Mouse (Mus musculus): ENCODE data around the gene Tomm5. TPM values are rescaled to one million over a fixed set of nuclear protein-coding genes. Genes with fewer than 3 reads are reported as not detected.
"Not testable (repeated sequence)": the region's sequence is repeated elsewhere in the genome, so short reads cannot be mapped to it uniquely, and the experiment has no call there.

The Tomm5 gene
- 100 to 1,000 TPM; 212 to 250 TPM for total RNA-seq (2021)

DNA sequence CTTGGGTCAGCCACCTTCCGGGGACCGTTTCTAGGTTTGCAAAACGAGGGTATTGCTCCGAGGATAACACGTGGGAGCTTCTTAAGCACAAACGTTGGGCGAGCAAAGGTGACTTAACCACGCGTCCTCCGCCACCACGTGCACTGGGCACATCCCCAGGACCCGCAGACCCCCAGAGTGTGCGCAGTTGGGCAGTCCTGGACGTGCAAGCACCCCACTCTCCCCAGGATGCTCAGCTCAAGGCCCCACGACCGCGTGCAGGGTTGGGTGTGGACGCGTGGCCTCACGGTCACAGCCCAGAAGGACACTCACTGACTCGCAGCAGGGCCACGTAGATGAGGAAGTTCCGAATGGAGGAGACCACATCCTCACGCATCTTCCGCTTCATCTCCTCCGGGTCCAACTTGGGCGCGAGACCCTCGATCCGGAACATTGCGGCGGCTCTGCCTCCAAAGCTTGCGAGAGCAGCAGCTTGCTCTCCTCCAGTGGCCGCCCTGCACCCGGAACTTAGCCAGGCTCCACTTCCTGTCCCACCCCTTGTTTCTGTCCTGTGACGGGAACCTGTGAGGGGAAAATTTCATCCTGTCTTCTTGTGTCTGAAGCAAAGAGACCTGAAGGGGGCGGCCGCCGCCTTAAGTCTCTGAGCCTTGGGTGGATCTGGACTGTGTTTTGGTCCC, at the start of gene Tomm5:
Gene Tomm5, minus strand, starts transcription at position 514 of the 677 bp plus-strand sequence.
- peak; percentile 80 for DNase-seq (ENCODE audit: low spot score)
- intact Hi-C loops (cut with DNase I) = loop anchor here (2.0 to 10.0 kb wide), 3 partner anchors 25 to 353 kb away; partner anchors contain the start of gene Zcchc7

DNA sequence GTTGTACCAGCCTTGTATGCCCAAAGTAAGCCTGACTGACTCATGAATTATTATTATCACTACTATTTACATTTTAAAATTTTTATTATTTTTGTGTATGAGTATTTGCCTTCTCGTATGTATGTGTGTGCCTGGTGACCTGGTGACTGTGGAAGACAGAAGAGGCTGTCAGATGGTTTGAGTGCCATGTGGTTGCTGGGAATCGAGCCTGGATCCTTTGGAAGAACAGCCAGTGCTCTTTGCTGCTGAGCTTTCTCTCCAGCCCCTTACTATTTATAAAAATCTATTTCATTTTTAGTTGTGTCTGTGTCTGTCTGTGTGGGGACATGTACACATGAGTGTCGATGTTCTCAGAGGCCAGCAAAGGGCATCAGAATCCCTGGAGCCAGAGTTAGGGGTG, 48.5 kb upstream of the Tomm5 start:
- intact Hi-C loops (cut with DNase I) = no loop called here
- DNase-seq (ENCODE audit: low spot score) = no peak

DNA sequence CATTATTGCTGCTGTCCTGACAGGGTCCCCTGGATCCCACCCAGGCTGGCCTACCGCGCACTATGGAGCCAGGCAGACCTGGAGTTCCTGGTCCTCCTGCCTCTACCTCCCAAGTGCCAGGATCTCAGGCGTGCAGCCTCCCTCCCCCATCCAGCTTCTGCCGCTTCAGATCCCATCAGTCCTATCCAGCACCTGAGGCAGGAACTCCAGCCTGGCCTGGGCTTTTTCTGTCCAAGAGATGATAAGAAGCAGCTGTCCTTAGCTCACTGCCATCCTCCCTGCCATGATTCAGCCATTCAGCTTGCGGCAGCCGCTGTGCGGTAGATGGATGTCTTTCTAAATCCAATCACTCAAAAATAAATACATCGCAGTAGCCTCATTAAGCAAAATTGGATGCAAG, 35.1 kb upstream of the Tomm5 start:
- intact Hi-C loops (cut with DNase I) = no loop called here
- no peak for DNase-seq (ENCODE audit: low spot score)

DNA sequence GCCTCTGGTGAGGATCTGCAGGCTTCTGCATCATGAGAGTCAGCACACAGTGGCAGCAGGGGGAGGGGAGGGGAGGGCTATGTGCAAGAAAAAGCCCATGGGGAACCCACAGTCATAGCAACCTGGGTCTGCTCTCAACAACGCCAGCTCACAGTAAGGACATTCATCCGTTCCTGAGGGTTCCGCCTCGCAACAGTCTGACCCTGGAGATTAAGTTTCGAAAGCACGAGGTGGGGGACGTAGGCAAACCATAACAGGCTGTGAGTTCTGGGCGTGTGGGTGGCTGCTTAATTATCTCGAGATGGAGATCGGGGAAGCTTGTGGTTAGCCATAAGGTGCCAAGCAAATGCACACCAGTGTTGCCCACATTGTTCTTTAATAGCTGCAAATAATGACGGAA, 34.5 kb upstream of the Tomm5 start:
- intact Hi-C loops (cut with DNase I) = no loop called here

DNA sequence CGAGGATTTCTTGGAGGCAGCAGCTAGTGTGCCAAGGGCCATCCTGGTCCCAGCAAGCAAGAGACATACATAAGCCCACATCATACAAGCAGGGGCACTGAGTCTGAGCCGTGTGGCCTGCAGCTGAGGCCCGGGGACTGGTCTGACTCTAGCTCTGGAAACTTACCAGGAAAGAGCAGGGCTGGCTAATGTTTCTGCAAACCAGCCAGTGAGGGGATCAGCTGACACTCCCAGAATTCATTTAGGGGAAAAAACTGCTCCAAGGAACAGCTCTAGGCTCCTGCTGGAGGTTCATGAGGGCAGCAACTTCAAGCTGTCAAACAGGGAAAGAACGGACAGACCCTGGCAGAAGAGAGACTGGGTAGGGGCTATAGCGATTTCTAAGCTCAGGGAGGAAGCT, 33.9 kb upstream of the Tomm5 start:
- intact Hi-C loops (cut with DNase I) = no loop called here
- DNase-seq (ENCODE audit: low spot score) = no peak

More for the DNA sequence above, 34.5 kb upstream of the Tomm5 start:
- DNase-seq (ENCODE audit: low spot score) = no peak

DNA sequence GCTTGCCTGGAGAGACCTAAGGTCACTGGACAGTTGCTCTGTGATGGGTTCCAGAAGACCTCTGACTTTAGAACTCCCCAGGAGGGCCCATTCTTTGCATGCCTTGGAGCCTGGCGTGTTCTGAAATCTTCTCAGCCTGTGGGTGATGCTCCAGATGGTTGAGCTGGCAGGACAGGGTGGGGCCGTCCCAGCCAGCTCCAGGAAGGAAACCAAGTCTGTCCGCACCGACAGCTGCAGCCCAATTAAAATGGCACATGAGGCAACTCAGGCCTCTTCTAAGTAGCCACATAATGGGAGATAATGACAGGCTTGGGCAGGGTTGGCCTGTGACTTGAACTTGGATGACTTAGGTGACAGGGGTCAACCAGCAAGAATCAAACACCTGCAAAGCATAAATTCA, 29.7 kb upstream of the Tomm5 start:
- DNase-seq (ENCODE audit: low spot score) = no peak
- intact Hi-C loops (cut with DNase I) = no loop called here

DNA sequence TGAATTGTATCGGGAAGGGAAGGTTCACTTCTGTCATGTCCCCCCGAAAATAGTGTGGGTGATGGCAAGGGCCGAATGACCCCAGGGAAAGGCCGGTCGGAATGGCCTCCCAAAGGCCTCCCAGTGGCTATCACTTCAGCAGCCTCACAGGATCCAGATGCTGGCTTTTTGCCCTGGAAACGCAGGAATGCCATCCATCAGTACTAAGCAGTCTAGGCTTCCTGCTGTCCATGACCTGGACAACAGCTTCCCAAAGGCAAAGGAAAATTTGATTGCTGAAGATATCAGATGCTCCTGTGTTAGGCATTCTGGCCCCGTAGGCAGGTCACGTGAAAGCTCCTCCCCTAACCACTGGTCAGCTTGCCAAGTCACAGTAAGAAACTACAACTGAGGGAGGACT, 26.6 kb upstream of the Tomm5 start:
- intact Hi-C loops (cut with DNase I) = no loop called here
- DNase-seq (ENCODE audit: low spot score) = no peak

DNA sequence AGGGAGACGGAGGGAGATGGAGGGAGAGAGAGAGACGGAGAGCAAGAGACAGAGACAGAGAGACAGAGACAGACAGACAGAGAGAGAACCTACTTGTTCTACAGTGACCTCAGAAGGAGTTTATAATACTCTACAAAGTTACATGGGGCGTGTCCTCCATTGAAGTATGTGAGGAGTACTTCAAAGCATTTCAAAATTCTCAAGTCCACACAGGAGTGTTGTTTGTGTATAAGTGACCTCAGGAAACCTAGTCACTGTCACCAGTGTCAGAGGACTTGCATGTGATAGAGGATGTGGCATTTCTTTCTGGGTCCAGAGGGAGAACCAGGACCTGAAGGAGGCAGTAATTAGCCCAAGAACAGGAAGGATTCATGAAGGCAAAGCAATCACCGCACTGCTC, 23.1 kb upstream of the Tomm5 start:
- no peak for DNase-seq (ENCODE audit: low spot score)
- intact Hi-C loops (cut with DNase I) = no loop called here

DNA sequence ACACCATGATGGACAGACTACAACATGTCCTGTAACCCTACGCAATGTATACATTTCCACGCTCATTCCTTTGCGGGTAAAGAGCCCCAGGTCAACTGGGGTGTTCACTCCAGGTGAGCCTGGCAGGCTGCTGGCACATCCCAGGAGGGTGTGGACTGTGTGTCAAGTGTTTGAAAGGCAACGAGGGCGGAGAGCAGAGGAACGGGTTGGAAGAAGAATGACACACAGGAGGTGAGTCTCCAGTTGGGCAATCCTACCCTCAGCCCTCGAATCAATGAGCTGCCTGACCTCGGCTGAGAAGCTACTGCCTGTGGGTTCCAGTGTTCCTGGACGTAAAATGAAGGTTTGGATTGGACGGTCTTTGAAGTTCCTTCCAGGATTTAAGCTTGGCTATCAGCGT, 13.4 kb upstream of the Tomm5 start:
- intact Hi-C loops (cut with DNase I) = no loop called here
- no peak for DNase-seq (ENCODE audit: low spot score)

DNA sequence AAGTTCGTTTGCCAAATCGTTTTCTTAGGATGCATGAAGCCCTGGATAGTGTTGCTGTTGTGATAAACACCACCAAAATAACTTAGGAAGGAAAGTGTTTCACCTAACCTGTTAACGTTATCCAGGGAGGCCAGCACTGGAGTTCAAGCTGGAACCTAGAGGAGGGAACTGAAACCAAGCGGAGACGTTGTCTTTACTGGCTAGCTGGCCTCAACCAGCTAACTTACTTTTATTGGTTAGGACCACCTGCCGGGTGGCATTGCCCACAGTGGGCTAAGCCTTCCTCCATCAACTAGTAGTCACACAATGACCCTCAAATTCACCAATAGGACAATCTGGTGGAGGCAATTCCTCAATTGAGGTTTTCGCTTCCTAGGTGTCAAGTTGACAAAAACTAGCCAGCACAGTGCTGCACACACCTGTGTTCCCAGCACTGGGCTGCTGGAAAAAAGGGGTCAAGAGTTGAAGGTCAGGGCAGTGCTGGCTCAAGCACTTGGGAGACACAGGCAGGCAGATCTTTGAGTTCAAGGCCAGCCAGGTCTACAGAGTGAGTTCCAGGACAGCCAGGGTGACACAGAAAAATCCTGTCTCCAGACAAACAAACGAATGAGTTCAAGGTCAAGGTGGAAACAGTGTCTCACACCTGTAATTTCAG, 669 bp upstream of the Tomm5 start:
- no peak for DNase-seq (ENCODE audit: low spot score)

DNA sequence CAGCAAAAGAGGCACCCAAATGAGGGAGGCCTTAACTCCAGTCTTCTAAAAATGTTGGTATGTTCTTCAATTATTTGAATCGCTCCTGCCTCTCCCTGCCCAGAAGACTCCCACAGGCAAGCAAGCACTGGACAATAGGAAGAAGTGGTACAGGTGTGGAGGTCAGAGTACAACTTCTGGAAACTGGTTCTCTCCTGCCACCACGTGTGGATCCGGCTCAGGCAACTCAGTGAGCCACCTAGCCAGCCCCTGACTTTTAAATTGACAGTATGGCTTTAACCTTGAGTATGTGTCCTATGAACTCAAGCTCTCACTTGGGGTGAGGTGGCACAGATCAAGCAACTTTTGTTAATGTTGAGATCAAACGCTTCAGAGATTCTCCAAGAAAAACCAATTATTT, 848 bp downstream of the Tomm5 start:
- DNase-seq (ENCODE audit: low spot score) = no peak

More for the DNA sequence above, 669 bp upstream of the Tomm5 start:
- intact Hi-C loops (cut with DNase I) = loop anchor here (2.0 to 10.0 kb wide), 2 partner anchors 26 to 354 kb away; partner anchors contain the start of gene Zcchc7

DNA sequence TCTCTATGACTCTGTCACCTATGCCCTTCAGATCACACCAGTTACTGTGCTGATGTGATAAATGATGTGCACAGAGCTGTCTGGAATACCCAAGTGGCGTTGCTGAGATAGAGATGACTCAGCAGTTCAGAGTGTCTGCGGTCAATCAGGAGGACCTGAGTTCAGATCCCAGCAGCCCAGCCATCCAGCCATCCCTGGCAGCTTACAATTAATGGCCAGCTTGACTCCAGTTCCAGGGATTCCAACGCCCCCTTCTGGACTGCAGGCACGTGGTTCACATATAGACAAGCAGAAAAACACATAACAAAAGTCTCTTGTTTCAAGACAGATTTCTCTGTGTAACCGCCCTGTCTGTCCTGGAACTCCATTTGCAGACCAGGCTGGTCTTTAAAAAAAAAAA, 1.5 kb downstream of the Tomm5 start:
- intact Hi-C loops (cut with DNase I) = loop anchor here (2.0 to 10.0 kb wide), 2 partner anchors 174 to 352 kb away; partner anchors contain the start of gene Zcchc7
- no peak for DNase-seq (ENCODE audit: low spot score)

More for the DNA sequence above, 848 bp downstream of the Tomm5 start:
- intact Hi-C loops (cut with DNase I) = loop anchor here (2.0 to 10.0 kb wide), 2 partner anchors 174 to 352 kb away; partner anchors contain the start of gene Zcchc7

DNA sequence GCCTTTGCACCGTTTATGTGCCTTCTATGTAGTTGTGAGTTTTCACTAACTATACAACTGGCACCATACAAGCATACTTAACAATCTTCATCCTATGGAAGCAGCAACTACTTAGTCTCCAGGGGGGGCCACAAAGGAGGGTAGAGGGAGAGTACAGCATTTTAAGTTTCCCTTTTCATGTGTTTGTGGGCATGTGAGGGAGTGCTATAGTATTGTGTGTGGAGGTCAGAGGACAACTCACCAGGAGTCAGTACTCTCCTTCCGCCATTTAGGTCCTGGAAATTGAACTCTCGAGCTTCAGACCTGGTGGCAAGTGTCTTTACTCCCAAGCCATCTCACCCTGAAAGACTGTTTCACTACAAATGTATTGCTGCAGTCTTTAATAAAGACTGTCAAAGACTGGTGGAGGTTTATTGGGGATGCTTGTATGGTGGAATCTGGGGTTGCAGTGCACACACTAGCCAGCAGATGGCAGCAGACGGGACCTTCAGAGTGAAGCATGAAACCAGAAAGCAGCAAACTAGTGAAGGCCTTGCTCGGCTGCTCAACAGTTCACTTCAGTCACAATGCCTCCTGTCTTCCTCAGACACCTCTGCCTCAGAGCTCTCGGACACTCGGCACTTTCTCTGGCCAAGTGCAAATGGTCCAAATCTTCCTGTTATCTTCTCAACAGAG, 10.6 kb downstream of the Tomm5 start:
- intact Hi-C loops (cut with DNase I) = loop anchor here (5.0 kb wide), 2 partner anchors 80 to 755 kb away; partner anchors contain the start of gene Polr1e
- no peak for DNase-seq (ENCODE audit: low spot score)

DNA sequence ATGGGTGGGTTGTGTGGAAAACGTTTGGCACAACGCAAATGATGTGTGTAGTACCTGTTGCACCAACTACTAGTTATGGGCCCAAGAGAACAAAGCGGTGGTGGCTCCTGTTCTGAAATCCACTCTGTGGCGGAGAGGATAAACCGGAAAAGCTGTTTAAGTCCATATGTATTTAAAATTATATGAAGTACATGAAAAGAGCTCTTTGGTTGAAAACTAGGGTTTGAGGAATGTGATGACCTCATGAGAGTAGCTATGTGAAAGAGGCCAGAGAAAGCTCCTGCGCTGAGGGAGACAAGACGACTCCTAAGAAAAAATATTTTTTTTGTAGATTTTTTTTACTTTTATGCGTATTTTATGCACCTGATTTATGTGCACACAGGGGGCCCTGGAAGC, 23.0 kb downstream of the Tomm5 start:
- intact Hi-C loops (cut with DNase I) = loop anchor here (5.0 to 10.0 kb wide), 3 partner anchors 68 to 320 kb away; partner anchors contain the start of genes Polr1e and Slc25a51

DNA sequence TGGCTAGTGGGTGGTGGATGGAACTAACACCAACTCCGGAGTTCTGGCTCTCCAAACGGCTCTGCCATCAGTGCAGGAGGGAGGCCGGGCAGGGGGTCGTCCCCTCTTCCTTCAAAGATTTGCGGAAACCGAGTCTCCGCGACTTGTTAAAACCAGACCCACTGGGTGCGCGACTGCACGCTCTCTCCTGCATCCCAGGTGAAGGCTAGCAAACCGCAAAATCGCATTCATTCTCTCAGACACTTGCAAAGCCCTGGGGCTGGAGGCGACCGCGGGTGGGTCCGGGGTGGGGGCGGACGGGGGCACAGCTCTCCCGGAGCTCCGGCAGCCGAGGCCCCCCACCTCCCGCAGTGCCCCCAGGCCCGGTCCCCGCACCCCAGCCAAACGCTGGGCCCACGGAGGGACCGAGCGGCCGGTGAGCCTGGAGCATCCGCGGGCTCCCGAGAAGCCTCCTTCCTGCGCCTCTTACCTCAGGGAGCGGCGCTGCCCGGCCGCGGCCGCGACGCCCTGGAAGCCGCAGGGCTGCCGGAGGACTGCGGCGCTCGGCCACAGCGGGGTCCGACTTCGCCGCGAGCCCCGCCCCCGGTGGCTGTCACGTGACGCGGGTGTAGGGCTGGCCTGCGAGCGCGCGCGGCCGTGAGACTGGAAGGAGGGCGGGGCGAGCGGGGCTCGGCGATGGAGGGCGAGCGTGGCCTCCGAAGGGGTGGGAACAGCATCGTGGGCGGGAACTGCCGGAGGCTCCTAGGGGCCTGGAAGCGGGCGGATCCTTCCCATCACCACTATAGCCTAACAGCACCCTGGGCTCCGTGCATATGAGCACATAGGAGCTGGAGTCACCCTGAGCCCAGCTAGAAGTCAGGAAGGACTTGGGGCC, 23.7 kb downstream of the Tomm5 start, which contains the start of gene Fbxo10:
Gene Fbxo10, minus strand, starts transcription at position 584 of the 874 bp plus-strand sequence.
- intact Hi-C loops (cut with DNase I) = loop anchor here (5.0 to 10.0 kb wide), 3 partner anchors 67 to 321 kb away; partner anchors contain the start of genes Polr1e and Slc25a51
- peak; percentile 89 for DNase-seq (ENCODE audit: low spot score)

More for the DNA sequence above, 23.0 kb downstream of the Tomm5 start:
- no peak for DNase-seq (ENCODE audit: low spot score)

DNA sequence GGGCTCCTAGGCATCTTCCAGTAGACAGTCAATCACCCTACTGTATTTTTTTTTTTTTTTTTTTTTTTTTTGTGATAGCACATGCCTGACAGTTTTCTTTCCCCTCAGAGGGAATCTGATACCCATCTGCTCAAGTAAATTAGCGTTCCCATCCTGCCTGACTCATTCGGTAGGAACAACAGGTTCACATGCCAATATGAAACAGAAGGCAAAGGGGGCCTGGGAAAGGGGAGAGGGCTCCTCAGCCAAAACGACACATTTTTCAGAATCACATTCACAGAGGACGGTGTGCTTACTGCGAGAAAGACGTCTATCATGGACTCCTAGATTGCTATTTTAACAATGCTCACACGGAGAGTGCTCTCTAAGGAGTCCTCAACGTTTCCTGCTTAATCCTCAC, 24.4 kb downstream of the Tomm5 start:
- intact Hi-C loops (cut with DNase I) = loop anchor here (2.0 to 10.0 kb wide), 4 partner anchors 25 to 321 kb away; partner anchors contain the start of genes Polr1e, Slc25a51 and Tomm5
- no peak for DNase-seq (ENCODE audit: low spot score)

DNA sequence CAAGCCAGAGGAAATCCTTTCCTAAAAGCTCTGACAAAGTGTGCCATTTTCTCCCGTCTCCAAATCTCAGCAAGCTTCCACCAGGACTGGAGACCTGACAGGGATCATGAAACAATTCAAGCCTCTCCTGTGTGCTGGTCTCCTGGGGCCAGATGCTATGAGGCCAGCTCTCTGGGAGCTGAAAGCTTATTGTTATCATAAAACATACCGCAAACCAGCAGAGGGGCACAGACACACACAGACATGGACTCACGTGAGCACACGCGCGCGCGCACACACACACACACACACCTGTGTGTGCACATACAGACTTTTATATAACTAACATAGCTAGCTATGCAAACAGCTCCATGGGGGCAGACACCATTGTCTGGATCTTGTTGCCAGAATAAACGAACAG, 25.0 kb downstream of the Tomm5 start:
- no peak for DNase-seq (ENCODE audit: low spot score)
- intact Hi-C loops (cut with DNase I) = loop anchor here (2.0 to 10.0 kb wide), 4 partner anchors 26 to 322 kb away; partner anchors contain the start of genes Polr1e, Slc25a51 and Tomm5

DNA sequence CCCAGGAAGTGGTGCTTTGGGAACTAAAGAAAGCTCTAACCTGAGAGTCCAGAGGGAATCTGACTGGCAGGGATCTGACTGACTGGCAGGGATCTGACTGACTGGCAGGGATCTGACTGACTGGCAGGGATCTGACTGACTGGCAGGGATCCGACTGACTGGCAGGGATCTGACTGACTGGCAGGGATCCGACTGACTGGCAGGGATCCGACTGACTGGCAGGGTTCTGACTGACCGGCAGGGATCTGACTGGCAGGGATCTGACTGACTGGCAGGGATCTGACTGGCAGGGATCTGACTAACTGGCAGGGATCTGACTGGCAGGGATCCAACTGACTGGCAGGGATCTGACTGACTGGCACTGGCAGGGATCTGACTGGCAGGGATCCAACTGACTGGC, 26.9 kb downstream of the Tomm5 start:
- intact Hi-C loops (cut with DNase I) = loop anchor here (5.0 to 10.0 kb wide), 3 partner anchors 64 to 324 kb away; partner anchors contain the start of genes Polr1e and Slc25a51
- not testable (repeated sequence) for DNase-seq (ENCODE audit: low spot score)

DNA sequence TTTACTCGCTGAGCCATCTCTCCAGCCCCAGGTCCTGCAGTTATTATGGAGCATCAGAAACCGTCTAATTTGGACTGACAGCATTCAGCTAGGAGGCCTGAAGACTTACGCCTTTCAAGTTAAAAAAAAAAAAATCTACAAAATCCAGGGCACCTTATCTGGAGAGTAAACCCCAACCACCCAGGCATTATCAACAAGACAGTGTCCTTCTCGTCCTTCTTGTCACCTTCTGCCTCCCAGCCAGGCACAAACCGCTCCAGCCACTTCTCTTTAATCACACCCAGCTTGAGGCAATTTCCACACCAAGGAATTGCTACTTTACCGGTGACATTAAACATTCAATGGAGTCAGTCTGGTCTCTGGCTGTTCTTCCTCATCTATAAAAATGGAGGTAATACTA, 34.4 kb downstream of the Tomm5 start:
- intact Hi-C loops (cut with DNase I) = no loop called here
- DNase-seq (ENCODE audit: low spot score) = no peak

Measured in heart, postnatal 25 days (tissue).